Mouse (Mus musculus) limb, embryonic 14.5 days (tissue): ENCODE results near the gene Prkd1. TPM values are rescaled to one million over a fixed set of nuclear protein-coding genes. Genes with fewer than 3 reads are reported as not detected.
"Not testable (repeated sequence)": the region's sequence is repeated elsewhere in the genome, so short reads cannot be mapped to it uniquely, and the experiment has no call there.

ENCODE experiments used
- ATAC-seq: fragments of 200-750 bp; cut with Nextera tagmentation; 2 replicates; pipeline ENCODE4 v1.8.0; 2017; ENCODE audit warnings: low read depth, moderate number of reproducible peaks, moderate TSS enrichment; ENCODE audit not compliant: low FRiP score
- DNase-seq: peaks from one replicate; pipeline ENCODE4 v3.0.0-alpha.2; 2015; ENCODE audit warnings: low spot score
- H3K27ac ChIP-seq: fragments of 300-500 bp; sonication (generic); replicated peaks from 2 replicates; pipeline ENCODE4 v1.5.1; 2014; ENCODE audit warnings: low read depth, mild to moderate bottlenecking, low read length, moderate library complexity, mixed read lengths
- H3K27me3 ChIP-seq: fragments of 300-500 bp; sonication (generic); 2 replicates; pipeline ENCODE4 v1.6.1; 2014; ENCODE audit warnings: low read length, mixed read lengths; ENCODE audit not compliant: control insufficient read depth, insufficient read depth
- H3K36me3 ChIP-seq: fragments of 300-500 bp; sonication (generic); 2 replicates; pipeline ENCODE4 v1.6.1; 2014; ENCODE audit warnings: mild to moderate bottlenecking, low read length, moderate library complexity, mixed read lengths; ENCODE audit not compliant: control insufficient read depth, insufficient read depth
- H3K4me1 ChIP-seq: fragments of 300-500 bp; sonication (generic); 2 replicates; pipeline ENCODE4 v1.6.1; 2014; ENCODE audit warnings: antibody characterized with exemption, low read length, mixed read lengths; ENCODE audit not compliant: control insufficient read depth, insufficient read depth
- H3K4me2 ChIP-seq: fragments of 300-500 bp; sonication (generic); replicated peaks from 2 replicates; pipeline ENCODE4 v1.6.1; 2014; ENCODE audit warnings: low read depth, mild to moderate bottlenecking, low read length, moderate library complexity; ENCODE audit not compliant: severe bottlenecking
- H3K4me3 ChIP-seq: fragments of 300-500 bp; sonication (generic); replicated peaks from 2 replicates; pipeline ENCODE4 v1.5.1; 2014; ENCODE audit warnings: low read length
- H3K9ac ChIP-seq: fragments of 300-500 bp; sonication (generic); 2 replicates; pipeline ENCODE4 v1.6.1; 2014; ENCODE audit warnings: mild to moderate bottlenecking, low read depth, low read length, moderate library complexity; ENCODE audit not compliant: severe bottlenecking
- H3K9me3 ChIP-seq: fragments of 300-500 bp; sonication (generic); 2 replicates; pipeline ENCODE4 v1.6.1; 2016; ENCODE audit warnings: low read length; ENCODE audit not compliant: control insufficient read depth
- POLR2A ChIP-seq: fragments of 200-500 bp; IDR thresholded peaks from 2 replicates; pipeline ENCODE4 v1.8.0; 2012; ENCODE audit warnings: inconsistent platforms, mild to moderate bottlenecking, moderate library complexity, borderline replicate concordance; ENCODE audit not compliant: insufficient read depth, insufficient read length; ENCODE audit errors: extremely low read depth
- WGBS: fragments of 180-500 bp; shearing (Covaris S2); extraction: QIAGEN DNeasy Blood & Tissue Kit; methylation state at CpG from one replicate; pipeline ENCODE4 v1.1.7; 2014; 5-methylcytosine and 5-hydroxymethylcytosine counted together
- polyA plus RNA-seq, 2 experiments: library from polyadenylated mRNA; depleted of rRNA in 1 of 2; stranded (reverse) in 1 of 2; unstranded in 1 of 2; fragments of >200 nt; fragmentation: Nextera tagmentation in 1 of 2; extraction: Ambion mirVana in 1 of 2; gene quantifications; 2 replicates each; pipeline versions ENCODE4 v1.2.1 to v1.2.3; 2012 to 2014

Prkd1 gene
- polyA plus RNA-seq, 2 experiments = 6.6 to 10.4 TPM

GRCm38 (mm10) chr12:50640171-50640570, 8.7 kb downstream of the Prkd1 start:
- Histone ChIP-seq H3K9ac (no peak overlapping the region), H3K27ac (no peak overlapping the region), H3K4me1 (no peaks in the 10 kb centered on the region), H3K36me3 (no peaks in the 10 kb centered on the region), H3K4me3 (no peak overlapping the region), H3K27me3 (no peaks in the 10 kb centered on the region), H3K9me3 (no peaks in the 10 kb centered on the region), H3K4me2 (no peak overlapping the region)
- no peak for TF ChIP-seq POLR2A
- DNase-seq = no peak
- WGBS = 81% methylated on average over 4 of the region's 4 CpGs
- ATAC-seq = no peak

- Histone ChIP-seq H3K36me3 (no peaks in the 10 kb centered on the region), H3K9me3 (no peaks in the 10 kb centered on the region), H3K4me1 (no peaks in the 10 kb centered on the region), H3K9ac (no peak overlapping the region), H3K27ac (no peak overlapping the region), H3K4me2 (no peak overlapping the region), H3K4me3 (no peak overlapping the region), H3K27me3 (no peaks in the 10 kb centered on the region)
- no peak for ATAC-seq
- no peak for DNase-seq
- 59% methylated on average over 6 of the region's 6 CpGs for WGBS
- TF ChIP-seq POLR2A = no peak
These were observed 14.5 kb downstream of the Prkd1 start for GRCm38 (mm10) chr12:50634436-50634835.

- H3K4me3 ChIP-seq, H3K36me3 ChIP-seq, H3K9me3 ChIP-seq, H3K27me3 ChIP-seq, H3K9ac ChIP-seq, ATAC-seq, H3K4me2 ChIP-seq, H3K4me1 ChIP-seq, DNase-seq, H3K27ac ChIP-seq: not testable (repeated sequence)
- no CpG with 5 or more reads among the region's 2 CpGs for WGBS
These were observed 22.8 kb downstream of the Prkd1 start for GRCm38 (mm10) chr12:50626100-50626499.

GRCm38 (mm10) chr12:50624175-50624574, 24.7 kb downstream of the Prkd1 start:
- H3K4me1 ChIP-seq = no peaks in the 10 kb centered on the region
- H3K4me3 ChIP-seq = no peak overlapping the region
- WGBS = 58% methylated on average over 4 of the region's 4 CpGs
- no peak for TF ChIP-seq POLR2A
- H3K36me3 ChIP-seq = no peaks in the 10 kb centered on the region
- DNase-seq (no peak), ATAC-seq (no peak)
- H3K9ac ChIP-seq = no peak overlapping the region
- no peak overlapping the region for H3K27ac ChIP-seq
- no peaks in the 10 kb centered on the region for H3K27me3 ChIP-seq
- no peaks in the 10 kb centered on the region for H3K9me3 ChIP-seq
- no peak overlapping the region for H3K4me2 ChIP-seq

- ATAC-seq (no peak), DNase-seq (no peak)
- H3K9me3 ChIP-seq = no peaks in the 10 kb centered on the region
- H3K27me3 ChIP-seq = no peaks in the 10 kb centered on the region
- no peaks in the 10 kb centered on the region for H3K4me1 ChIP-seq
- no peak overlapping the region for H3K4me3 ChIP-seq
- no peaks in the 10 kb centered on the region for H3K36me3 ChIP-seq
- H3K4me2 ChIP-seq = no peak overlapping the region
- 94% methylated on average over 1 of the region's 1 CpGs for WGBS
- no peak for TF ChIP-seq POLR2A
- H3K9ac ChIP-seq = no peak overlapping the region
- H3K27ac ChIP-seq = no peak overlapping the region
These were observed 33.0 kb downstream of the Prkd1 start for GRCm38 (mm10) chr12:50615852-50616251.

DNA sequence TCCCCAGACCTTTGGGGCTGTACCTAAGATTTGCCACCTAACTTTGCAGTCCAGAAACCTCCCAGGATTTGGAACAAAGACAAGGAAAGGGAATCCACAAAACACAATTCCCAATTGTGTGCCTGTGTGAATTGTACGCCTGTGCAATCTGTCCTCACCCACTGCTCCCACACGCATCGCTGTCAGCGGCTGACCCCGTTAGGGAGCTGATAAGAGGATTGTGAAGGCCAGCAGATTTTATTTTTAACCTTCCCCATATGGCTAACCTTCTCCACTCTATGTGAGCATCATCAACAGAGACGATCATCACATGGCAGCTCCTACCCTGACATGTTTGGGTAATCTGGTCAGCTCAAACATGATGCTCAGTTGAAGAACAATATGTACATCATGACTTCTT, 34.6 kb downstream of the Prkd1 start:
- no peak for TF ChIP-seq POLR2A
- H3K27ac ChIP-seq = no peak overlapping the region
- no peaks in the 10 kb centered on the region for H3K4me1 ChIP-seq
- no peak overlapping the region for H3K4me2 ChIP-seq
- no peaks in the 10 kb centered on the region for H3K9me3 ChIP-seq
- 77% methylated on average over 6 of the region's 6 CpGs for WGBS
- no peak for ATAC-seq
- H3K9ac ChIP-seq = no peak overlapping the region
- H3K36me3 ChIP-seq = no peaks in the 10 kb centered on the region
- no peak for DNase-seq
- no peaks in the 10 kb centered on the region for H3K27me3 ChIP-seq
- no peak overlapping the region for H3K4me3 ChIP-seq
